Mouse (Mus musculus) layer of hippocampus, postnatal 36 days (tissue): Measurements from ENCODE around the gene Lrch1. TPM values are rescaled to one million over a fixed set of nuclear protein-coding genes. Genes with fewer than 3 reads are reported as not detected.
A peak's percentile ranks its signal among the peaks of the same experiment; 100 is the strongest.

Experiments
- DNase-seq, 2 experiments: peaks; one replicate each; pipeline ENCODE4 v3.0.0; 2022
- total RNA-seq, 2 experiments: library from RNA; stranded (reverse); gene quantifications; 2 replicates each; pipeline ENCODE4 v1.2.3; 2021

The Lrch1 gene
- total RNA-seq, 2 experiments from 2014 or later: 15.7 to 18.7 TPM

DNA sequence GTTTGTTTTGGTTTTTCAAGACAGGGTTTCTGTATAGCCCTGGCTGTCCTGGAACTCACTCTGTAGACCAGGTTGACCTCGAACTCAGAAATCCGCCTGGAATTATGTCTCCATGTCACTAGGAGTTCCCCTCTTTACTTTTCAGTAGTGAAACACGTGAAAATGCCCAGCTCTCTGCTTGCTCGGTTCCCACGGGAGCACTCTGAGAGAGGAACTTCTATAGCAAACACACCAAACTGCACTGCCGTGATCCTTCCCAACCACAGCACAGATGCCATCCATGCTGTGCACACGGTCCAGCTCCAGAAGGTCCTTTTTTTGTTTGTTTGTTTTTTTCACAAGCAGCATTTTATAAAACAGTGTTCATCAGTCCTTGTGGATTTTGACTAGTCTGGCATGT, 28.5 kb downstream of the Lrch1 start:
- DNase-seq: no peak

DNA sequence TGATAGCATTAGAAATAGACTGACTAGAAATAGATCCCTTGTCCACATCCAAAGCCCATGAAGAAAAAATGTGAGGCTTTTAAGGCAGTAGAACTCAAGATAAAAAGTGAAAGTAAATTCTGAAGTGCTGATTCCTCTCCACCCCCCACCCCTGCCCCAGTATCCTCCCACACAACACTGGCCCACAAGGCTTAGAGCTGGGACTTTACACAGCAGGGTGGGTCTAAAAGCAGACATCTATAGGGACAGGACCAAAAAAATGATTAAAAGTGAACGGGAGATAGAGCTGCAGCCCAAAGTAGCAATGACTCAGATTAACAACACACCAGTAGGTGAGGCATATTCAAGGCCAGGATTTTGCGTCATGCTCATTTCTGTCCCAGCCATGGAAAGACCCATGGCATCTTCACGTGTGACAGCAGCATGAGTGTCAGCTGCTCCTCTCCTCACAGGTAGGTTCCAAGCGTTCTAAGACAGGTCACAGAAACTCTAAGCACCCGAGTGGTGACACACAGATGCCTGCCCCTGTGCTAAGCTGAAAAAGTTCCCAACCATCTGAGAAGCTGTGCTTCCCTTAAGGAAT, 29.1 kb downstream of the Lrch1 start:
- DNase-seq: no peak

DNA sequence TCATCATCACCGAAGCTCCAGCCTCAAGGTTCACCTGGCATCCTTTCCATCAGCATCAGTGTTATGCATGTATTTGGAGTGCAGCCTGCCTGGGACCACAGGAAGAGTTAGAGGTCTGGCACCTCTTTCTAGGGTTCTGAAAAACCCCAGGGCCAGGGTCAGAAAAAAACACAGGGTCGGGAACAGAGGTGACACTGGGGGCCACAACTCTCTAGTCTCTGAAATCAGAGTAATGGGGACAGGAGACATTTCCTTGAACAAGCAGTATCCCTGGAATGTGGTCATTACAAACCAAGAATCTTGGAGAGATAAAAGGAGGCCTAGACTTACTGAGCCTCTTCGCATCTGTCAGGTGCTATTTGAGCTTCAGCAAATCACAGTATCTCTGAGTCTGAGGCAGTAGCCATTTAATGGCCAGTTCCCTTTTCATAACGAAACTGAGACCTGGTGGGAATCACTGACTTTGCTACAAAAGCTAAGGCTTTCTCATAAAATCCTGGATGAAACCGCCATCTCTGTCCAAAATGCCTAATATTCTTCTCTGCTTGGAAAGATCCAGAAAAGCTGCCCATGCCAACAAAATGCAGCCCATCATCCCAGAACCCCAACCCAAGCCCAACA, 30.1 kb downstream of the Lrch1 start:
- DNase-seq: no peak

DNA sequence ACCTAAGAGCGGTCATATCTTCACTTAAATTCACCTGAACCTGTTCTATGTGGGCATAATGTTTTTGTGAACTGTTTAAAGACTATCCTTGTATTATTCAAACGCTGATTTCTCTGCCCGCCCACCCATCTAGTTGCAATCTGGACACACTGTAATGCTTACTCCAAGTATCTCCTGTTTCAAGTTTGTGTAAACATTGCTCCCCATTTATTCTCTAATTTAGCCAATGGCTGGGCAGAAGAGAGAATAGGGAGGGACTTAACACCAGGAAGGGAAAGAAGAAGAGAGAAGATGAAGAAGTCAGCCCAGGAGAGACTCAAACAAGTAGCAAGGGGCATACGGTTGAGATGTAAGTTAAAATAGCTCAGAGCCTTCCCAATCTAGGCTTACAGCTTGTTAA, 31.0 kb downstream of the Lrch1 start:
- DNase-seq: no peak

DNA sequence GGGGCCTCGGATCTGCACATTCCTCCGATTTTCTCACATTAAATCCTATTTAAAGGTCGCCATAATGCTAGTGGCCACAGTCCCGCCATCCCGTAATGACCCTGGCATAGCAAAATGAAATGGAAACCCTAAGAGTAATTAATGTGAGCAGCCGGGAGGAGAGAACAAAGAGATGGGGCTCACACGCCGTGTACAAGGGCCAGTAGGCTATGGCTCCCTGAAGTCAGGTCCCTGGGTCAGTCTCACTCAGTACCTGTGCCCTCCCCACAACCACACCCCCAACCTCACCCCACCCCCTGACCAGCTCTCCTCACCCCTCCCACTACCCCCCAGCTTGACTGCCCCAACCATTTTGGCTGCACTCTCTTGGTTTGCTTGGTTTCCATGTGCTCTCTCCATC, 31.6 kb downstream of the Lrch1 start:
- DNase-seq: no peak

DNA sequence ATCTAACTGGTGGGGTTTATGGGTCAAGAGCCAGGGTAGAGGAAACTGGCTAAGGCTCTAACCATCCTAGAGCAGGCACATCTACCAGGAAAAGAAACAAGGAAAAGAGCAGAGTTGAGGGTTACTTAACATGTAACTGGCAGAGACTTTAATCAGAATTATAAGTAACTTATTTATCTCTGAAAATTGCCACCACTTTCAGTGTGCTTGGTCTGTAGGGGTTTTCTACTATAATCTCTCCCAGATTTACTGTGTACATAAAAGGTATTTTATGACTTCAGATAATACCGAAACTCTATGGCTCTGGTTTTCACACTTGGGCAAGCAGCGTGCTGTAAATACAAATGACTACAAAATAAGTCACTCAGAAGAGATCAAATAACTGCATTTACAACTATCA, 32.0 kb downstream of the Lrch1 start:
- no peak for DNase-seq

DNA sequence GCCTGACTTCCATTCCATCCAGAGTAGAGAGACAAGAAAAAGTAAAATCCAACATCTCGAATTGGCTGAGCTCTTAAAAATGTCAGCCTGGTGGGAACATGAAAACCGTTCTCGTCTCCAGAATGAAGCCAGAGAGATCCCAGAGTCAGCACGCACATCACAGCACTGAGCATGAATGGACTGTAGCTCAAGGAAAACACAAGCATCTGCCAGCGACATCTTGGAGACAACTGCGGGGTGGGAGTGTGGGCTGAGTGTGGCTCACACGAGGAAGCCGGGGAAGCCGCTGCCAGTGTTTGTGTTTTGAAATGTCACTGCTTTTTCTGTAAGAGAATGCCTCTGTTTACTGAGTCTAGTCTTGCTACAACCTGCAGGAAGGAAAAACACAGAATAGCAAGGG, 32.7 kb downstream of the Lrch1 start:
- peak; percentile 56 to 59 for DNase-seq

DNA sequence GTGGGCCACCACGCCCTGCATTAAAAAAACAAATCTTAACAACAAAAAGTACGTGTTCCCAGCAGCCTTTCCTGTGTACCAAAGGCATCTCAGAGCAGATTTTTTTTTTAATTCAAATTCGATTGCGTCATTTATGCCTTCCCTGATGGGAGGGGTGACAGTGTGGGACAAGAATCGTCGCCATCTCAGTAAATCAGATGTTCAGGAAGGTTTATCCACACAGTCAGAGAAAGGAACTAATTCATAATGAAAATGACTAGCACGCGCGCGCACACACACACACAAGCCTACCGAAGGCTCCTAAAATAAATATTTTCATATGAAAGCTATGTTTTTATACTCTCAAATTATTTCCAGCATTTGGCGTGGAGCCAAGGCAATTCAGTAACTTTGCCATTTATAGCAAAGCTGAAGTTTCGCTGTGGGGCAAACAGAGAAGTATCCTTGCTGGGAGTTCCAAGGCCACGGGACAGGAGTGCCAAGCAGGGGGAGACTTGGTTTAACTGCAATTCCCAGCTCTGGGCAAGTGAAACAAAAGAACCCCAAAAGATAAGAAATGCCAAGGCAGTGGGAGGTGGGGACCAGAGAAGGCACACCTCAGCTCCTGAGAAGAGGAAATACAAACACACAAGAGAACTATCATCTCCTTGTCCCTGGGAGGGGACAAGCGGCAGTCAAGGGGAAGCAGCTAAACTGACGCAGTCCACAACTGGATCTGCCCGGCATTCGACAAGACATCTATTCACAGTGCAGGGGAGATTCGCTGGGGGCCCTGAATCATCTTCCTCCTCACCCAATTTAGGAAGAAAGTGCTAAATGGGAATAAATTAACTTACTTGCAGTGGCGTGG, 34.1 kb downstream of the Lrch1 start:
- DNase-seq: no peak

DNA sequence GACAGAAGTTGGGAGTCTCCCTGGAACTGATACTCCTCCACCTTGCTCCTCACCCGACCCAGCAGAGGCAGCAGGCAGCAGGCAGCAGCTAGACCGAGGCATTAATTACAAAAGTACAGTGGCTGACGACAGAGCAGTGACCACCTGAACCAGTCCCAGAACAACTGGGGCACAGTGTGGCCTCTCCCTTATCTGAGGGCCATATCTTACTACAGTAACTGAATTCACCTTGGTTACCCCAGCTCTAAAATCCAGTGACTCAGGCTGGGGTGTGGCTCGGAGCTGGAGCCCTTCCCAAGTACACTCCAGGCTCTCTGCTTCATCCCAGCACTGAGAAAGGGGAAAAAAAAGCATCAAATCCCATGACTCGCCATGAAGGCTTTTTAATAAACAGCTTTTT, 37.3 kb downstream of the Lrch1 start:
- no peak for DNase-seq

DNA sequence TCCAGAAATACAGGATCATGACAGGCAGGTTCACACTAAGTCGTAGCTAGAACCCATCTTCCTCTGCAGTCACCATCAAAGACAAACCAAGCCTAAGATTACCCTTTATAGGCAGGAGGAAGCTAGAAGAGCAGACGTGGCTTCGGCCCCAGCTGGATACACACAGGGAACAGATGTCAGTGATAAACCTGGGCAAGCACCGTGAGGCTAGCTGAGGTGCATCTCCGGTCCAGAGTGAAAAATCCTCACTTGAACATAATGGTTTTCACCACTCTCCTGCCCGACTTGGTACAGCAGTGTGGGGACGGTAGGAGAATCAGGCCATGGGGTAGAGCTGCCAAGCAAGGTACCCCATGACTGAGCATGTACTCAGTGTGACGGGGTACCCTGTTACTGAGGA, 38.7 kb downstream of the Lrch1 start:
- DNase-seq: no peak

DNA sequence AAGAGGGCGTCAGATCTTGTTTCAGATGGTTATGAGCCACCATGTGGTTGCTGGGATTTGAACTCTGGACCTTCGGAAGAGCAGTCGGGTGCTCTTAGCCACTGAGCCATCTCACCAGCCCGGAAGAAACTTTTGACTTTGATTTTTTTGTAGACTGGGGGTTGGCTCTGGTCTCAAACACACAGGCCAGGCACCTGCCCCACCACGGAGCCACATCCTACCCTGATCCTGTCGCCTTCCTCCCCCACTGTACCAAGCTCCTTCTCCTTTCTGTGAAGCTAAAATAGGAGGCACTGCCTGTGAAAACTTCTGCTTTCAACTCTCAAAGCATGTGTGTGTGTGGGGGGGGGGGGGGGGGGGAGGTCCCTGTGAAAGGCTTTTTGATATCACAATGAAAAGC, 39.4 kb downstream of the Lrch1 start:
- no peak for DNase-seq

DNA sequence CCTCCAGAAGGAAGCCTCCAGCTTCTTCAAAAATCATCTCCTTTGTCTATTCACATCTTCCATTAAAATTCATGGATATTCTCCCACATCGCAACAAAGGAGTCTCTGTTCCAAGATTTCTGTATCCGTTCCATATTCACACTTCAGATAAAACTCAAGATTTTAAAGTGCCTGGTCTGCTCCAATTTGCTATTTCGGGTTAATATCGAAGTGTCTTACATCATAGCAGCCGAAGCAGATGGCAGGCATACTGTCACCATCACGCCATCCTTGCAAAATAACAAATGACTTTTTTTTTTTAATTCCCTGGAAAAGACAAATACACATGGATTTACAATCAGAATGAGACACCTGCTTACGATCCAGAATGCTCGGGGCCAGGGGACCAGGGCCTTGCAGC, 40.0 kb downstream of the Lrch1 start:
- DNase-seq: no peak

DNA sequence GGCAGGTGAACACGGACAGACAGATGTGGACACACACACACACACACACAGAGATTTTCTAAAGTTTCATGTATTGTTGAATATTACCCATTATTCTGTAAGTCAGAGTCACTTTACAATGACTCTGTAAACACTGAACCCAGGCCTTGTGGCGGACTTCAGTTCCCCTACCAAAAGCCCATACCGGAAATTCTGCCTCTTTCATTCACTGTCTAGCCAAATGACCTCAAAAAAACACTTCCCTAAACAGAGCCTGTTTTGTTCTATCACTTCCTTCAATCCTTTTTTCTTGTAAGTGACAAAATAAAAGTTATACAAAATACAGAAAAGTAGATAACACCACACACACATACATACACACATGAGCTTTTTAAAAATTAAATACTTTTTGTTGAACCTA, 41.7 kb downstream of the Lrch1 start:
- DNase-seq: no peak

DNA sequence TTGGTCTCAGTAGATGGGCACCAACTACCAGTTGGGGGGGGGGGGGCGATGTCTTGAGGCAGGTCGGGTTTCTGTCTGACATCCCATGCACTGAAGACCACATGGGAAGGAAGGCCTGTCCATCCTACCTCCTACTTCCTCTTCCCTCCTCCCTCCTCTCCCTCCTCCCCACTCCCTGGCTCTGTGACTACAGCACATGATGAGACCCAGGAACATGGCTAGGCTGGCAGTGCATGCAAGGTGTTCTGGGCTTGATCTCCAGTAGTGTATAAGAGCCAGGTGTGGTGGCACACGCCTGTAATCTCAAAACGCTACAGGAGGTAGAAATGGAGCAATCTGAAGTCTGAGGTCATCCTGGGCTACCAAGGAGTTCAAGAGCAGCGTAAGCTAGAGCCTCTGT, 43.2 kb downstream of the Lrch1 start:
- DNase-seq: no peak

DNA sequence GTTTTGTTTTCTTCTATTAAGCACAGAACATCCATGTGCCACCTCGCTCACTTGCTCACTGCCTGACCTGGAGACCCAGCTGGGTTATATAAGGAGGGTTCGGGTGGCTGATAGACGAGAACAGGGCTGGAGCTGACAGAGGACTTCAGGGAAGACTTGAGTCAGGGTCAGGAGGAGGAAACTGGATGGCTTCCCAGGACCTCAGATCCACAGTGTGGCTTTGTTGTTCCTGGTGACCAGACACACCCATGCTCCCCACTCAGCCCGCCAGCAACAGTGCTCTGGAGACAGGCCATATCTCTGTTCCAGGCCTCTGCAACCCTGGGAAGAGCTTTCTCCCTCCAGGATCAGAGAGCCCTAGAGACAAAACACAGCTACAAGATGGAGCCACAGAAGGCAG, 44.6 kb downstream of the Lrch1 start:
- DNase-seq: no peak

DNA sequence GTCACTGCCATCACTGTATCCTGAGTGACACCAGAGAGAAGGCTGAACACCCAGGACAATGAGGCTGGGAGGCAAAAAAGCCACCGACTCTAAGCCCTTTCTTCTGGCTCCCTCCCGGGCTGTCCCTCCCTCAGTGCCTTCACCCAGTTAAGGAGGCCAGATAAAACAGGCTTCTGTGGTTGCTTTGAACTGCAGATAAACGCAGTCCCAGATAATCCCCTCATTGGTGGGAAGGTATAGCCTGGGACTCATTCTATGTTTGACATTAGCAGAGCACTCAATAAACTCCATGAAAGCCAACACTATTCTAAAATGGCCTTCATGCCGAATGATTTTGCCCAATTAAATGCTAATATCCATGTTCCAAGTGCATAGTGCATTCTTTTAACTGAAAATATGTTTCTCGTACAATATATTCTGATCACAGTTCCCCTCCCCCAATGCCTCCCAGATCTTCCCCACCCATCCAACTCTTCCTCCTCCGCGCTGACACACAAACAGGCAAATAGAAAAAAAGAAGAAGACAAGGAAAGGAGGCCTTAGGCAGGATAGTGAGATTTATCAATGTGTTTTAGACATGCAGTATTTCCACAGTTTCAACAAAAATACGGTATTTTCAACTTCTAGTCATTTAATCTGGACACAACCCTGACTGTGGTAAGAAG, 46.8 kb downstream of the Lrch1 start:
- no peak for DNase-seq

DNA sequence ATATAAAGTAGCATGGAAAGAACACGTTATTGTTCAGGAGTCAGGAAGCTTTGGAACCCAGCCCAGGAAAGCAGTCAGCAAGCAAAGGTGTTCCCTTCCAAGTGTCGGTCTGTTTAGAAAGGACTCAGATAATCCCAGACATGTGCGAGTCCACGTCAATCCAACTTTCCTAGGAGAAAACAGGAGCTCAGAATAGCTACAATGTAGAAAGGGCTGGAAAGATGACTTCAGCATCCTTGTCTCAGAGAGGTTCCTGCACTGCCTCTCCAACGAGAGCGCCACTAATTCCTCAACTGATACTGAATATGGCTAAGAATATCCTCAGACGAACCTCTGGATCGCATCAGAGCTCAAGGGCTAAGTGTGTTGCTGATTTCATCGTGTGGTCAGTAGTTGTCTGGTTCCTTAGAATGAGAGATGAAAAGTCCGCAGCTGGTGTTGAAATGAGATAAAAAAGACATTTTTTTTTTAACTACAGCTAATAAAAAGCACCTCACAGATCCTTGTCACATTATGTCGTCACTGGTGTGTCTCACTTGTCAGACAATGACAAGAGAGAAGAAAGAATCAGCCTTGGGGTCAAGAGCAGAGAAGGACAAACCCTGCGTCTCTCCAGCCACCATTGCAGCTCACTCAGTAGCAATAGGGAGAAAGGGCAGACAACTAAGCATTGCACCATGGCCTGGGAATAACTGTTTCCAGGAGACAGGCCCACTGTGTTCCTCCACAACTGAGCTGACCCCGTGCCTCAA, 47.5 kb downstream of the Lrch1 start:
- no peak for DNase-seq

DNA sequence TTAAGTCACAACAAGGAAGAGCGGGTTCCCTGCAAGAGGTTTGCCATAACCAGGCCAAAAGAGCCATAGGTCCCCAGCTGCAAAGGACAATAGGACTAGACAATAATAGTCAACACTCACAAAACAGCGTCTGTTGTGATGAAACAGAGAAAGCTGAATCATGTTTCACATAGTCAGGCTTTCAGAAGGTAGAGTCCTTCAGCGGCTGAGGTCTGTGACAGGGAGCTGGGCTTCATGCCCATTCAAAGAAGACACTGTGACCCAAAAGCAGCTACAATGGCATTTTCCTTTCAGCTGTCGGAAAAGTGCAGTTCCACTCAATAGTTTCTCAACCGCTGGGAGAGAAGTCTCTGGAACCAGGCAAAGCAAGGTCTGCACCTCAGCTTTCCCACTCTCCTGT, 48.7 kb downstream of the Lrch1 start:
- no peak for DNase-seq

DNA sequence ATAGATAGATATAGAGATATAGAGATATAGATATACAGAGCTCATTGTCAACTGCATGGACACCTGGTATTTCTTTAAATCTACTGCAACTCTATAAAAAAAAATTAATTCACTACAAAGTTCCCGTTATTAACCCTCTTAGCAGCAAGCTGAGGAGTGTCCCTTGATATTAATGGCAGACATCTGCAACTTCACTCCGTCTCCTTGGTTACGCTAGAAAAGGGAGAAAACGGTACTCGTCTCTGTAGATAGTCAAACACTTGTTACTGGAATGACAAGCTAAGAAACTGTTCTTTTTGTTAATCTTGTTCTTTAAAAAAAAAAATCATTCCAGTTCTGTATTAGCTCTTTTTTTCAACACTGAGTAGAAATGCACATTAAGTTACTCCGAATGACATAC, 54.0 kb downstream of the Lrch1 start:
- DNase-seq: no peak

DNA sequence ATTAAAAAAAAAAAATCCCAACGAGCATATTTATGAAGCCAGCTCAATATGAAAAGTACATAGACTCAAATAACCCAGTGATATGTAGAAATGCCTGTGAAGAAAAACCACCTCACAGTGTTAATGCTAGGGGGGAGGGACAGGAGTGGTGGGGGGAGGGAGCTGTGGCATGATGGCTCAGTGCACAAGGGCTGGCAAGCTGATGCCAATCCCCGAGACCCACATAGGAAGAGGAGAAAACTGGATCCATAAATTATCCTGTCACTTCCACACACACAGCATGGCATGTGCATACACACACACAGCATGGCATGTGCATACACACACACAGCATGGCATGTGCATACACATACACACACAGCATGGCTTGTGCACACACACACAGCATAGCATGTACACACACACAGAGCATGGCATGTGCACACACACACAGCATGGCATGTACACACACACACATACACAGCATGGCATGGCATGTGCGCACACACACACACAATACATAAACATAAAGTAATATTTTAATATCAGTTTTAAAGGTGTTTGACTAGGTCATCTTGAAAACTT, 54.5 kb downstream of the Lrch1 start:
- no peak for DNase-seq

DNA sequence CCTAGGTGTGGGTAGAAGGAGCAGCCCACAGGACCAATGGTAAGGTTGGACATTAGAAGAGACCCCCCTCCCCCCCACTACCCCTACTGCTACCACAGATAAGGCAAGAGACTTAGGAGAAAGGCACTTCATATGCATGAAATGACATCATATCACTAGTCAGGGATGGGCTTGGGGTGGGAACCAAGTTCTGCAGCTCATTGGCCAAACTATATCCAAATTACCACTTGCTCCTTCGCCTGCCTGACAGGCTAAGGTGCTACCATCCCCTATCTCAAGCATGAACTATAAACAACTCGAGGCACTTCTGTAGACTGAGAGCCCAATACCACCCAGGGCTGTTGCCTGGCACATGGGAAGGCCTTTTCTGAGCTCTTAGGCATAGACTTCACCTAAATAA, 58.4 kb downstream of the Lrch1 start:
- no peak for DNase-seq

DNA sequence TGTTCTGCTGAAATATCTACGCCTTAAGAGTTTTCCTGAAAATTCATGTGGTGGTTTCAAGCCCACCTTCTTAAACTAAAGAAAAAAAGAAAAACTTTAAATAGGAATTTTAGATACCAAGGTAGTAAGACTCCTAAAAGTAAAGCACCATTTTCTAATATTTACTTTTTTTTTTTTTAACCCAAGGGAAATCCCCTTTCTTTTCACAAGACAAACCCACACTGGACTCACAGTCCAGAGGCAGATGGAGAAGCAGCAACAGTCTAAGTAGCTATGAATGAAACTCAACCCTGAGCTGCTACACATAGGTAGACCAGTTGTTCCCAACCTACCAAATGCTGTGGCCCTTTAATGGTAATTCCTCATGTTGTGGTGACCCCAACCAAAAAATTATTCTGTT, 59.6 kb downstream of the Lrch1 start:
- DNase-seq: no peak
